Mouse (Mus musculus) Patski (cell line): ENCODE data around the gene Gm17018. TPM values are rescaled to one million over a fixed set of nuclear protein-coding genes. Genes with fewer than 3 reads are reported as not detected.
A peak's percentile ranks its signal among the peaks of the same experiment; 100 is the strongest.

Experiments
- ATAC-seq: fragments of 100-300 bp; one replicate; pipeline ENCODE4 v1.8.0; 2021
- CTCF ChIA-PET: fragments of 350-600 bp; sonication (Branson Sonifier 250); formaldehyde crosslinking; loops from one replicate; lab custom pipeline; 2022; ENCODE audit warnings: inconsistent platforms; lab: Charles Lee
- POLR2A ChIA-PET: fragments of 350-600 bp; sonication (Branson Sonifier 250); formaldehyde crosslinking; loops from one replicate; lab custom pipeline; 2022; ENCODE audit warnings: antibody characterized with exemption, inconsistent platforms; lab: Charles Lee
- DNase-seq: peaks from one replicate; pipeline ENCODE4 v3.0.0-alpha.2; 2011; ENCODE audit warnings: low read depth, low spot score
- H3K27me3 ChIP-seq: fragments of 371-371 bp; one replicate; pipeline ENCODE4 v1.5.1; 2021
- CTCF ChIP-seq: fragments of 100-300 bp; IDR thresholded peaks from one replicate; pipeline ENCODE4 v1.5.1; 2021
- in situ Hi-C: fragments of 300-500 bp; cut with MboI; formaldehyde crosslinking; loops from 3 replicates; pipeline ENCODE4 v1.11.1; 2018; ENCODE audit warnings: low pct_unique_long_range_greater_than_20kb, mixed read lengths
- polyA plus RNA-seq: library from polyadenylated mRNA; unstranded; gene quantifications from one replicate; pipeline ENCODE4 v1.2.3, GENCODE M21; 2021

Gm17018 gene
- polyA plus RNA-seq, 1 experiment from 2014 or later: 71.7 TPM

DNA sequence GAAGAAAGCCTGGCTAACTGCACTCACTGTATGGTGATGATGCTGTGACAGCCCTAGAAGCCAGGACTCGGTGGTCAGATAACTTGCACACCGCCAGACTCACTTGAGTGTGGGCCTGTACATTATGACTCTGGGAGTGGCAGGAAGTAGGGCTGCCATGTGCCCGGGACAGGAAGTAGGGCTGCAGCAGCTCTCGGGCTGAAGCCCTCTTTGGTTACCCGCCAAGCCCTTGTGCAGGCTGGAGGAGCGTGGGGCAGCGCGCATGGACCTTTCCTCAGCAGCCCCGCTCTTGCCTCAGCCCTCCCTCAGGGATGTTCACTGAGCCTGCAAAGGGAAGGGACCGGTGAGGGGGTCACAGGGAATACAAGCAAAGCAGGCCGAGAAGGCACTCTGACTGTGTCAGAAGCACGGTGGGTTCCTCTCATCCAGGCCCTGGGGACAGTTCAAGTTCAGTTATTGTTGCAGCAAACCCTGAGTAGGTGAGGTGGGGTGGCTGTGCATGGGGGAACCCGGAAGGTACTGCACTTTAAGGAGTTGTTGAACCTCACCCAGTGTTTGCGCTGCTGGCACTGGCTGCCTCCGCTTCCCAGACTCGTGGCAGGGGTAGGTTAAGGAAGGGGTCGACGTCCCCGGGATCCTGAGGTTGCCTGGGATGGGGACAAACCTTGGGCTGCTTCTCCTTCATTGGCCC is 14.7 kb downstream of the Gm17018 start:
- ChIA-PET CTCF (interaction anchor here (0.9 to 1.9 kb wide), 6 partner anchors 10 to 182 kb away, joined by 3 to 15 read pairs (median 6); partner anchors contain the start of genes Gm17018 and Poll), POLR2A (interaction anchor here (0.6 kb wide), 1 partner anchor 159 kb away, joined by 4 read pairs; no protein-coding TSS in a partner anchor)
- TF ChIP-seq CTCF: no peak
- ATAC-seq (no peak), DNase-seq (no peak)
- H3K27me3 ChIP-seq: no peaks in the 10 kb centered on the region
- in situ Hi-C loops: loop anchor here (5.0 kb wide), 1 partner anchor 172 kb away; the partner anchor contains the start of gene Npm3

GRCm38 (mm10) chr19:45575632-45576001 is 15.2 kb downstream of the Gm17018 start:
- POLR2A ChIA-PET: interaction anchor here (0.6 kb wide), 1 partner anchor 158 kb away, joined by 4 read pairs; no protein-coding TSS in a partner anchor
- no peak for ATAC-seq
- no peaks in the 10 kb centered on the region for H3K27me3 ChIP-seq

DNA sequence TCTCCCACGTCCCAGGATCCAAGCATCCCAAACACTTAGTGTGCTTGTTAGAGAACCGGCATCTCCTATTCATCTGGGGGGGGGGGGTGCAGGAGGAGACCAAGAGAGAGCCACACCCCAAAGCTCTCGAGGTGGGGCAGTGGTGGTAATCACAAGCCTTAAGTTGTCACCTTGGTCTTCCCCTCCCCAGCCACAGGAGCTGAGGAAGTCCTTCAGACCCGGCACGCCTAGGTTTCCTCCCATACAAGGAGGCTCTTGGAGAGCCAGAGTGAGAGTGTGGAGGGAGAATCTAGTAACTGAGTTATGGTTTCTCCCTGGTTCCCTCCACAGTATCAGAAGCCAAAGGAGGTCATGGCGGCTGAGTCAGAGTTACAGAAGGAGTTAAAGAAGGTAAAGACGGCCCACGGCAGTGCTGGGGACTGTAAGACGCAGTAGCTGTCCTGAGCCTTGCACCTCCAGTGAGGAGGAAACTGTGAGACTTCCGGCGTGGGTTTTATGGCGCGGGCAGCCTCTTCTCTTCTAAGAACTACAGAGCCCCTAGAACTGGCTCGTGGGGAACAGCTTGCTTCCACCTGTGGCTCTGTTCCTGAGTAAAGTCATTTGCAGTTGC is 16.8 kb downstream of the Gm17018 start:
- ChIA-PET POLR2A (interaction anchor here (0.6 to 0.8 kb wide), 2 partner anchors 14 to 113 kb away, joined by 3 read pairs; no protein-coding TSS in a partner anchor), CTCF (no interaction called here)
- TF ChIP-seq CTCF: no peak
- in situ Hi-C loops: no loop called here
- no peaks in the 10 kb centered on the region for H3K27me3 ChIP-seq
- DNase-seq (no peak), ATAC-seq (no peak)

More at GRCm38 (mm10) chr19:45575632-45576001, 15.2 kb downstream of the Gm17018 start:
- CTCF ChIA-PET: no interaction called here
- in situ Hi-C loops: no loop called here
- no peak for DNase-seq
- no peak for TF ChIP-seq CTCF

DNA sequence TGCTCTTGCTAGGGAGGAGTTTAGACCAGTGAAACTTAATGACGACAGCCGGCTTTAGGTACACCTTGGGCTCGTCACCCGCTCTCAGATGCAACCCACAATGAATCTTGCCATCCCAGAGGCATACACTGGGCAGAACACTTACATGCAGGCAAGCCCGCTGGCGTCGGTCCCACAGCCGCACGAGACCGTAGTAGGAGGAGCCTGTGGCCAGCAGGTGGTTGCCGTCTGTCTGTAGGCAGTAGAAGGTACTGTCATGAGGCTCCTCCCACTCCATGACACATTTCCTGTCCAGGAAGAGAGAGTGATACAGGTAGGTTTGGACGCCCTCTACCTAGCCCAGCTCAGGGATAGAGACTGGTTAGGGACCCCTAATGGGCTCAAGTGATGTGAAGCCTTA is 18.6 kb downstream of the Gm17018 start:
- DNase-seq: no peak
- no peak for TF ChIP-seq CTCF
- in situ Hi-C loops: no loop called here
- ChIA-PET CTCF (no interaction called here), POLR2A (no interaction called here)
- no peaks in the 10 kb centered on the region for H3K27me3 ChIP-seq
- ATAC-seq: no peak

GRCm38 (mm10) chr19:45579416-45579815 is 19.0 kb downstream of the Gm17018 start:
- CTCF ChIA-PET: interaction anchor here (1.1 kb wide), 1 partner anchor 10 kb away, joined by 3 read pairs; no protein-coding TSS in a partner anchor
- POLR2A ChIA-PET: no interaction called here
- in situ Hi-C loops: no loop called here
- no peaks in the 10 kb centered on the region for H3K27me3 ChIP-seq
- DNase-seq: no peak
- no peak for TF ChIP-seq CTCF
- ATAC-seq: no peak

DNA sequence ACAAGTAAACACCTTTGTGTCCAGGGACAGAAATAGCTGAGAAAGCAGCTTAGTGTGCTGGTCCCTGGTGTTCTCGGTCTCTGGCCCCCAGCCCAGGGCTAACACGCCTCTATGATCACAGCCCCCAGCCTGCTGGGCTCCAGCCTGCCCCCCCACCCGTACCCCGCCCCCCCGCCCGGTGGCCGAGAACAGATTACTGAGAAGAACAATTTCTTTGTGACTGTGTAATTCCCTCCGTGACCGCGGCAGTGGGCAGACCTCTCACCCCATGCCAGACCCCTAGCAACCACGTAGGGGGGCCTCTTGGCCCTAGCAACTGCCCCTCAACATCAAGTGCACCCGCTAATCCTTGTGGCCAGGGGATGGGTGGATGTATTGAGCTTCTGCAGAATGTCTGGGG is 19.8 kb downstream of the Gm17018 start:
- no peak for ATAC-seq
- DNase-seq: no peak
- H3K27me3 ChIP-seq: no peaks in the 10 kb centered on the region
- ChIA-PET POLR2A (no interaction called here), CTCF (interaction anchor here (1.1 kb wide), 1 partner anchor 10 kb away, joined by 3 read pairs; no protein-coding TSS in a partner anchor)
- in situ Hi-C loops: no loop called here
- TF ChIP-seq CTCF: no peak

- no peak for ATAC-seq
Observed at GRCm38 (mm10) chr19:45581257-45581656, 20.8 kb downstream of the Gm17018 start.

GRCm38 (mm10) chr19:45582161-45582560 is 21.7 kb downstream of the Gm17018 start:
- no peak for TF ChIP-seq CTCF
- in situ Hi-C loops: no loop called here
- no peak for DNase-seq
- POLR2A ChIA-PET: no interaction called here
- ATAC-seq: no peak
- no peaks in the 10 kb centered on the region for H3K27me3 ChIP-seq
- CTCF ChIA-PET: interaction anchor here (0.8 to 0.9 kb wide), 2 partner anchors 9 to 11 kb away, joined by 3 read pairs; no protein-coding TSS in a partner anchor

More at GRCm38 (mm10) chr19:45581257-45581656, 20.8 kb downstream of the Gm17018 start:
- in situ Hi-C loops: no loop called here
- CTCF ChIA-PET: no interaction called here
- no peaks in the 10 kb centered on the region for H3K27me3 ChIP-seq
- peak; percentile 86 for TF ChIP-seq CTCF
- POLR2A ChIA-PET: no interaction called here
- no peak for DNase-seq

DNA sequence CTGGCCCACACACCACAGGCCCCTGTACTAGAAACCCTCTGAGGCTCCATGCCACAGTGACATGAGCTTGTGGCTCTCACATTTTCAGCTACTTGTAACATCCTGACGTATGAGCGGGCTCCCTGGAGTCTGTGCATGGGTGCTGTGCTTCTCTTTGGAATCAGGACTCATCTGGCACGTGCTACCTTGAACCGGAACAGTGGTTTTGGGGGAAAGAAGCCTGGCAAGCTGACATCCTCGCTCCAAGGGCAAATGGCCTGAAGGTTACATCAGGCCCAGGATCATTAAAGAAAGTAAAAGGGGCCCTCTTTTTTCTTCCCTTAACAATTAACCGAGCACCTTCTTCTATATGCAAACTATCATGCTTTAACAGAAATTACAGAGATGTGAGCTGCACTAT is 22.7 kb downstream of the Gm17018 start:
- in situ Hi-C loops: no loop called here
- POLR2A ChIA-PET: no interaction called here

DNA sequence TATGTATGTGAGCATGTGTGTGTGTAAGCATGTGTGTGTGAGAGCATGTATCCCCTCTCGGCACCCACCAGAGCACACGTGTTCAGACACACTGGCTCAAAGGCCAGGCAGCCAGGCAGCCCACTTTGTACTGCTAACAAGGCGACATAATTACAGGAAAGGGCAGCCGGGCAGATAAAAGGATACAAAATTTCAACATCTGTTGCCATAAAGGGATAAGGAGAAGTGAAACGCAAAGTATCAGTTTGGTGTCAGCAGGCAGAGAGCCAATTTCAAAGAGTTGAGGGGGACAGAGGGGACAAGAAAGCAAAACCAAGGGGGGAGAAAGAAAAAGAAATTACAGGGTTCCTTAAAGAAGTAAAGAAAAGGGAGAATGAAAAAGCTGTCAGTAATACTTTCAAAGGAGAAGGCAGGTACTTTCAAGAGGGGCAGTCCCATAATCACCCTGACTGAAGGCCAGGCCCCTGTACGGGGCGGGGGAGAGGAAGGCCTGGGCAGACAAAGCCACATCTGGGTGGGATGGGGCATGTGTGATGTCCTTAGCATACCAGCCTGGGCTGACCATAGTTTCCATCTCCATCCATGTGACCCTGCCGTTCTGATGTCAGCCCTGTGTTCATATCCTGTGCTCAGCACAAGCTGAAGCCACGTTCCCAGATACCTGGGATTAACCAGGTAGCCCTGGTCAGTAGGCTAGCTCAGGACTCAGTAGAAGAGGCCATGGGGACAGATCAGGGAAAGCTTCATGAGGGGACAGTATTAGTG is 24.6 kb downstream of the Gm17018 start:
- in situ Hi-C loops: no loop called here
- CTCF ChIA-PET: interaction anchor here (1.0 to 1.9 kb wide), 3 partner anchors 10 to 162 kb away, joined by 3 to 8 read pairs (median 4); no protein-coding TSS in a partner anchor
- ATAC-seq: no peak
- no peak for DNase-seq
- POLR2A ChIA-PET: no interaction called here
- no peaks in the 10 kb centered on the region for H3K27me3 ChIP-seq
- TF ChIP-seq CTCF: no peak

More for the DNA sequence above, 22.7 kb downstream of the Gm17018 start:
- CTCF ChIA-PET: no interaction called here
- no peak for TF ChIP-seq CTCF
- DNase-seq (no peak), ATAC-seq (no peak)
- no peaks in the 10 kb centered on the region for H3K27me3 ChIP-seq
